Comparison of ENCODE assay signal across 8 mouse cellular contexts in the genomic region with DNA sequence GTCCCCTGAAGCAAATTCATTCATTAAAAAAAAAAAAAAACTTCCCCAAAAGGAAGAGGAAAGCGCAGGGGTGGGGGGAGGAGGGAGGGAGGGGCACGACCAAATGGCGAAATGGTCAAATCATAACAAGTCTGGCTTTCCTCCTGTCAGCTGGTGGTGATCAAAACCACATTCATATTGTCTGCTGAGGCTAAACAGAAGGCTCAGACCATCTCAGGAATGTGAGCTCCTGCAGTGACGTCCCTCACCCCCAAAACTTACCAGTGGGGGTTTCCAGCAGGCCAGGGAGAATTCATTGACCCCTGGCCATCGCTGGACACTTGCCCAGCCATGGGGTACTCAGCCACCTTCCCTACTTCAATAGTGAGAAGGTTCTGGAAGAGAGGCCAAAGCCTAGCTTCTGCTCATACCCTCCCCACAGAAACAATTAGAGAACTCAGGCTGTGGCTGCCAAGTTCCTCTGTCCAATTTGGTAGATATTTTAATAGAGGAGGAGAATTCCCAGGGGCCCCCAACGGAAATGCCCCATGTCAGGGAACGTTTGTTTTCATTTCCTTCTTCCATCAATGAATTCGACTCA.
DNase-seq lines count a peak whose midpoint lies in the region; ATAC-seq and TF ChIP-seq lines count a peak whose summit lies in the region.

No protein-coding gene starts in this region.

- no peak for TF ChIP-seq CTCF in gastrocnemius, adult 2 months (IDR thresholded peaks at IDR 0.05)

- 21% methylated on average over 8 of the region's 8 CpGs for WGBS in heart, embryonic 13.5 days
- WGBS in kidney, embryonic 15.5 days, result 32% methylated on average over 8 of the region's 8 CpGs
- WGBS in midbrain, embryonic 13.5 days, result 40% methylated on average over 8 of the region's 8 CpGs

- no peaks in the 10 kb centered on the region for H3K9me3 ChIP-seq in heart, embryonic 13.5 days
- H3K9me3 ChIP-seq in kidney, embryonic 15.5 days (replicated peaks), result no peaks in the 10 kb centered on the region
- no peaks in the 10 kb centered on the region for H3K9me3 ChIP-seq in midbrain, embryonic 13.5 days

- peak overlapping the region; percentile 75 for H3K27ac ChIP-seq in gastrocnemius, adult 2 months
- H3K27ac ChIP-seq in heart, embryonic 13.5 days (replicated peaks), result peak overlapping the region; percentile 96
- H3K27ac ChIP-seq in kidney, embryonic 15.5 days, result peak overlapping the region; percentile 86
- peak overlapping the region; percentile 82 for H3K27ac ChIP-seq in midbrain, embryonic 13.5 days

- intact Hi-C loops in gastrocnemius, adult 2 months (cut with DNase I), result no loop called here
- intact Hi-C loops in gastrocnemius, postnatal 14 days (cut with DNase I; ENCODE audit: low total_unique reads), result no loop called here

- ATAC-seq in heart, embryonic 13.5 days (ENCODE audit: extremely low read depth, insufficient number of reproducible peaks, low FRiP score, low TSS enrichment), result no peak
- peak; percentile 13; the same call in 1 of the 2 replicates for ATAC-seq in kidney, embryonic 15.5 days (replicated peaks; ENCODE audit: low FRiP score)
- ATAC-seq in midbrain, embryonic 13.5 days, result no peak

- H3K36me3 ChIP-seq in heart, embryonic 13.5 days, result peaks cover 4% of the 10 kb centered on the region; the same call in 1 of the 2 replicates
- H3K36me3 ChIP-seq in kidney, embryonic 15.5 days, result no peaks in the 10 kb centered on the region
- H3K36me3 ChIP-seq in midbrain, embryonic 13.5 days, result 0 out of 2 replicates have a peak, but pooled peaks cover 2% of the 10 kb centered on the region

- peak overlapping the region; percentile 11; the same call in 1 of the 2 replicates for H3K4me2 ChIP-seq in heart, embryonic 13.5 days
- H3K4me2 ChIP-seq in kidney, embryonic 15.5 days, result 0 out of 2 replicates have a peak overlapping the region, but pooled peaks have one; percentile 6
- H3K4me2 ChIP-seq in midbrain, embryonic 13.5 days (replicated peaks), result no peak overlapping the region

- H3K27me3 ChIP-seq in heart, embryonic 13.5 days (replicated peaks), result no peaks in the 10 kb centered on the region
- H3K27me3 ChIP-seq in kidney, embryonic 15.5 days, result no peaks in the 10 kb centered on the region
- H3K27me3 ChIP-seq in midbrain, embryonic 13.5 days, result no peaks in the 10 kb centered on the region

- H3K4me1 ChIP-seq in heart, embryonic 13.5 days, result peaks cover 71% of the 10 kb centered on the region
- H3K4me1 ChIP-seq in kidney, embryonic 15.5 days, result peaks cover 75% of the 10 kb centered on the region
- peaks cover 81% of the 10 kb centered on the region for H3K4me1 ChIP-seq in midbrain, embryonic 13.5 days (replicated peaks)

- peak overlapping the region; percentile 52; the same call in 1 of the 2 replicates for H3K9ac ChIP-seq in heart, embryonic 13.5 days
- H3K9ac ChIP-seq in kidney, embryonic 15.5 days, result no peak overlapping the region
- no peak overlapping the region for H3K9ac ChIP-seq in midbrain, embryonic 13.5 days (replicated peaks)

- no peak for DNase-seq in gastrocnemius, adult 2 months
- DNase-seq in gastrocnemius, postnatal 14 days, result no peak
- no peak for DNase-seq in urinary bladder, postnatal 14 days (ENCODE audit: low spot score)
- DNase-seq in layer of hippocampus, postnatal 10 days (ENCODE audit: low spot score in 2 of 2), result no peak
- no peak for DNase-seq in gastrocnemius, postnatal 4 days (ENCODE audit: low spot score in 2 of 2)

- no peak overlapping the region for H3K4me3 ChIP-seq in gastrocnemius, adult 2 months
- H3K4me3 ChIP-seq in heart, embryonic 13.5 days, result no peak overlapping the region
- no peak overlapping the region for H3K4me3 ChIP-seq in kidney, embryonic 15.5 days (replicated peaks)
- no peak overlapping the region for H3K4me3 ChIP-seq in midbrain, embryonic 13.5 days (replicated peaks)
